In genomic region chr13:59875637-59876036, GRCm38 (mm10) we compare ENCODE assay signal across 10 mouse cellular contexts. TPM values are rescaled to one million over a fixed set of nuclear protein-coding genes. Genes with fewer than 3 reads are reported as not detected.
A peak's percentile ranks its signal among the peaks of the same experiment; 100 is the strongest.
DNase-seq lines count a peak whose midpoint lies in the region; ATAC-seq lines count a peak whose summit lies in the region.
"Had no signal": no experiment of that assay in that cellular context is flagged by ENCODE, and none has a peak within 500 bp of the region (broad histone marks: within the 10 kb centered on the region; RNA-seq: fewer than 3 reads in every experiment).

No protein-coding gene starts in this region.

- H3K27ac ChIP-seq in embryonic facial prominence, embryonic 13.5 days: peak overlapping the region; percentile 81
- H3K27ac ChIP-seq in embryonic facial prominence, embryonic 10.5 days (replicated peaks): no peak overlapping the region
- H3K27ac ChIP-seq in forebrain, embryonic 11.5 days (ENCODE audit: low read depth, low read length): no peak overlapping the region

- H3K36me3 ChIP-seq in embryonic facial prominence, embryonic 13.5 days: no peaks in the 10 kb centered on the region
- H3K36me3 ChIP-seq in embryonic facial prominence, embryonic 10.5 days (replicated peaks): no peaks in the 10 kb centered on the region
- no peaks in the 10 kb centered on the region for H3K36me3 ChIP-seq in forebrain, embryonic 11.5 days (ENCODE audit: control insufficient read depth, insufficient read depth, low read length)

- no peak overlapping the region for H3K4me2 ChIP-seq in embryonic facial prominence, embryonic 13.5 days
- no peak overlapping the region for H3K4me2 ChIP-seq in forebrain, embryonic 11.5 days (ENCODE audit: low read depth, low read length, severe bottlenecking)

- H3K27me3 ChIP-seq in embryonic facial prominence, embryonic 13.5 days: no peaks in the 10 kb centered on the region
- H3K27me3 ChIP-seq in embryonic facial prominence, embryonic 10.5 days (replicated peaks; ENCODE audit: low read depth, poor library complexity, severe bottlenecking): no peaks in the 10 kb centered on the region
- no peaks in the 10 kb centered on the region for H3K27me3 ChIP-seq in forebrain, embryonic 11.5 days (ENCODE audit: control insufficient read depth, insufficient read depth, low read length)

- WGBS in embryonic facial prominence, embryonic 13.5 days: 29% methylated on average over 2 of the region's 2 CpGs
- 60% methylated on average over 2 of the region's 2 CpGs for WGBS in embryonic facial prominence, embryonic 10.5 days
- WGBS in forebrain, embryonic 11.5 days: 90% methylated on average over 2 of the region's 2 CpGs

- ATAC-seq in embryonic facial prominence, embryonic 13.5 days (ENCODE audit: insufficient number of reproducible peaks, insufficient read depth, low FRiP score, low TSS enrichment, low read depth): no peak
- no peak for ATAC-seq in forebrain, embryonic 11.5 days (replicated peaks; ENCODE audit: low FRiP score)

- no peak overlapping the region for H3K9ac ChIP-seq in embryonic facial prominence, embryonic 13.5 days
- H3K9ac ChIP-seq in forebrain, embryonic 11.5 days (ENCODE audit: low read length): no peak overlapping the region

- peaks cover 41% of the 10 kb centered on the region for H3K4me1 ChIP-seq in embryonic facial prominence, embryonic 13.5 days
- H3K4me1 ChIP-seq in embryonic facial prominence, embryonic 10.5 days: peaks cover 35% of the 10 kb centered on the region
- H3K4me1 ChIP-seq in forebrain, embryonic 11.5 days (replicated peaks; ENCODE audit: control insufficient read depth, insufficient read depth, low read length): no peaks in the 10 kb centered on the region

- H3K4me3 ChIP-seq in embryonic facial prominence, embryonic 13.5 days: no peak overlapping the region
- no peak overlapping the region for H3K4me3 ChIP-seq in embryonic facial prominence, embryonic 10.5 days
- H3K4me3 ChIP-seq in forebrain, embryonic 11.5 days (ENCODE audit: low read depth, low read length): no peak overlapping the region

- DNase-seq in embryonic facial prominence, embryonic 10.5 days (ENCODE audit: low spot score): no peak
- peak; percentile 12 for DNase-seq in thymus, postnatal 0 days (ENCODE audit: low spot score)
- DNase-seq in thymus, postnatal 10 days (ENCODE audit: low spot score in 2 of 2): no peak
- DNase-seq in lung, postnatal 10 days: peak; percentile 32
- no peak for DNase-seq in cerebellum, postnatal 25 days
- no peak for DNase-seq in forebrain, embryonic 11.5 days (ENCODE audit: low spot score)
- DNase-seq in ovary, postnatal 36 days (ENCODE audit: low spot score): no peak
- DNase-seq: gastrocnemius, postnatal 36 days; thymus, postnatal 4 days had no signal

- no peaks in the 10 kb centered on the region for H3K9me3 ChIP-seq in embryonic facial prominence, embryonic 13.5 days
- H3K9me3 ChIP-seq in embryonic facial prominence, embryonic 10.5 days: no peaks in the 10 kb centered on the region
- H3K9me3 ChIP-seq in forebrain, embryonic 11.5 days (ENCODE audit: control insufficient read depth, low read length): no peaks in the 10 kb centered on the region

RNA-seq across cellular contexts. Expression of gene Tut7, which starts 52.7 kb away (rescaled TPM):
- polyA plus RNA-seq in embryonic facial prominence, embryonic 13.5 days (2015; fragmentation: Nextera tagmentation; extraction: Ambion mirVana): 51.8 and 54.2 TPM in 2 replicates
- polyA plus RNA-seq in embryonic facial prominence, embryonic 10.5 days (2016; fragmentation: Nextera tagmentation; extraction: Ambion mirVana): 40.7 and 41.3 TPM in 2 replicates
- 52.1 and 68.0 TPM in 2 replicates for polyA plus RNA-seq in thymus, postnatal 0 days (2015; fragmentation: Nextera tagmentation; extraction: Ambion mirVana)
- 46.4 and 55.5 TPM in 2 replicates for polyA plus RNA-seq in forebrain, embryonic 11.5 days (2014; fragmentation: Nextera tagmentation; extraction: Ambion mirVana)

Comparison
In these comparisons a context has a peak if more than half of its experiments do, and no peak if none do; other contexts are left out.
1. DNase-seq: peak in thymus, postnatal 0 days (single experiment) and lung, postnatal 10 days (single experiment); none in embryonic facial prominence, embryonic 10.5 days (single experiment), thymus, postnatal 10 days (0 of 2), cerebellum, postnatal 25 days (0 of 2), forebrain, embryonic 11.5 days (single experiment) and ovary, postnatal 36 days (single experiment).